Mouse (Mus musculus) layer of hippocampus, adult 9-10 months (tissue): ENCODE results near the gene Sfxn2.

ENCODE experiments used
- DNase-seq: peaks from one replicate; pipeline ENCODE4 v3.0.0; 2022; ENCODE audit warnings: low spot score

Gene Sfxn2

DNA sequence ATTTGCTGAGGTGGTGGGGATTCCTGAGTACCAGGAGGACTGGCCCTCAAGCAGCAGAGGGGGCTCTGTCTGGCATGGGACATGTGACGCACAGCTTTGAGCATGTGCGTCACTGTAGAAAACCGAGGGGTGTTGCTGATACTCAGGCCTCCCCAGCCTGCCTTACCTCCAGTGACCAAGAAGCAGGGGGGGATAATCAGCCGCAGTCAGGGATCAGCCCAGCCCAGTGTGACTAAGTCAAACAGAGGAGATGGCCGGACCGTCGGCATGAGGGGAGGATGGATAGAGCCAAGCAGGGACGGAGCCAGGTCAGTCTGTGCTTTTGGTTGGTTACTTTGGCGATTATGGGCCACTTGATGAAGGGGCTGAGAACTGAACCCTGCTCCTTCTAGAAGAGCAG lies 58.5 kb downstream of the Sfxn2 start:
- DNase-seq, result no peak

DNA sequence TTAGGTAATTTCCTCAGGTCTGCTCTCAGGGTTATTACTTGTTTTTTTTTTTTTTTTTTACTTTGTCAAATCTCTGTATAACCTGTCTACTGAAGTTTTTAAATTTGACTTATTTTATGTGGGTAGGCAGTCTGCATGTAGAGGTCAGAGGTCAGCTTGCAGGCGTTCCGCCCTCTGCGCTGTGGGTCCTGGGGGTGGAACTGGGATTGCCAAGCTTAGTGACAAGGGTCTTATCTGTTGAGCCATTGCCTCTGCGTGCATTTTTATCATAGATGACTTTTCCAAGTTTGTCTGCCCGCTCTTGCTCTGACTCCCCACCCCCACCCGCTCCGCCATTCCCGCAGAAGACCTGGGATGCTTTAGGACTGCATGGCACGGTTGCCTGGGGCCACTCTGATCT lies 62.6 kb downstream of the Sfxn2 start:
- DNase-seq, result no peak

DNA sequence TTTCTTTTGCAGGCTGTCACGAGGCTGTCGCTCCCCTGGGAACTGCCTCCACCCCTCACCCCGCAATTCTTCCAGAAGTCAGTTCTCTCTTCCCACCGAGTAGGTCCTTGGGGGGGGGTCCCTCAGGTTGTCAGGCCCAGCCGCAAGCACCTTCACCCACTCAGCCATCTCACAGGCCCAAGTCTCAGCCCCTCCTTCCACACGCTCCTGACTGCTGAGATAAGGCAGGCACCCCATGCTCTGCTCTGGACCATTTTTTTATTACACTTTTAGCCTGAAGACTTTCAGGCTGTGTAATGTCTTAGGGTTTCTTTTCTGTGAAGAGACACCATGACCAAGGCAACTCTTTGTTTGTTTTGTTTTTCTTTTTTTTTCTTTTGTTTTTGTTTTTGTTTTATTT lies 64.4 kb downstream of the Sfxn2 start:
- DNase-seq, result no peak

DNA sequence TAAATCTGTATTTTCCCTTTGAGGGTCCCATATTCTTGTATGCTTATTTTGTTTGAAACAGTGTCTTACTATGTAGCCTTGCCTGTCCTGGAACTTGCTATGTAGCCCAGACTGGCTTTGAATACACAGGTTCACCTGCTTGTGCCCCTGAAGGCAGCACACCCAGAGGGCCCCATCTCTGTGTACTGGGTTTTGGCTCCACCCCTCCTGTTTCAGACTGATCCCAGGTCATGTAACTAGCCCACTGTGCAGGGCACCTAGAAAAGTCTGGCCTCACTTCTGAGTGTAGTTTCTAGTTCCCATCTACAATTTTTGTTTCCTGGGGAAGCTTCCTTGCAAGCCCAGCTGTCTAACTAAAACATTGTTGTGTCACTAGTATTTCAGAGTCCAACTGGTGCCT lies 65.9 kb downstream of the Sfxn2 start:
- DNase-seq, result no peak

DNA sequence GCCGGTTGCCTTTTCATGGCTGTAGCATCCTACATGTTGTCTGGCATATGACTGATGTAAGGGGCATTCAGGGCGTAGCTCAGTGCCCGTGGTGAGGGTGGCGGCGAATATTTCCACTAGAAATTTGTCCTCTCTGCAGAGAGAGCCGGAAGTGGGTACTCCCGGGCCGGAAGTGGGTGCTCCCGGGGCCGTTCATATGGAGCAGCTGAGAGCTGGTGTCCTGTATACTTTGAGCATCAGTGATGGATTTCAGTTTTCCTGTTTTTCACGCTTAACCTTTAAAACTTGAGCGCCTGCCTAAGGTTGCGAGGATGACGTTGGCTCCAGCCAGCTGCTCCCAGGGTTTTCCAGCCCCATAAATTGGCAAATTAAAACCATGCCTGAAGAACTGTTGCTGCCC lies 66.3 kb downstream of the Sfxn2 start:
- DNase-seq, result no peak

DNA sequence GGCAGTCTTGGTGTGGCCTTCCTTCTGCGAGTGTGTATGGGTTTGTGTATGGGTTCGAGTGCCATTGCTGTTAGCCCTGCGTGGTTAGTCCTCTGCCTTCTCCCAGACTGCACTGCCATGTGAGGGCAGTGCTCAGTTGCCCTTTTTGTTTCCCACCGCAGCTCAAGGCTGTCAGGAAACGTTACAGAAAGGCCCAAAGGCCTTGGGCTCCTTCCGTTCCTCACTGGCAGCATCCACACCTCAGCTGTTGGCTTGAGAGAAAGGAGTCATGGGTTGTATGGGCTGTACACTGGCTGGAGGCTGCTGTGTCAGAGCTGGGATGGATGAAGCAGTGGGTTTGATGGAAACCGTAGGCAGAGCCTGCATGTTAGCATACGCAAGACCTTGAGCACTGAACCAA lies 67.6 kb downstream of the Sfxn2 start:
- DNase-seq, result no peak

DNA sequence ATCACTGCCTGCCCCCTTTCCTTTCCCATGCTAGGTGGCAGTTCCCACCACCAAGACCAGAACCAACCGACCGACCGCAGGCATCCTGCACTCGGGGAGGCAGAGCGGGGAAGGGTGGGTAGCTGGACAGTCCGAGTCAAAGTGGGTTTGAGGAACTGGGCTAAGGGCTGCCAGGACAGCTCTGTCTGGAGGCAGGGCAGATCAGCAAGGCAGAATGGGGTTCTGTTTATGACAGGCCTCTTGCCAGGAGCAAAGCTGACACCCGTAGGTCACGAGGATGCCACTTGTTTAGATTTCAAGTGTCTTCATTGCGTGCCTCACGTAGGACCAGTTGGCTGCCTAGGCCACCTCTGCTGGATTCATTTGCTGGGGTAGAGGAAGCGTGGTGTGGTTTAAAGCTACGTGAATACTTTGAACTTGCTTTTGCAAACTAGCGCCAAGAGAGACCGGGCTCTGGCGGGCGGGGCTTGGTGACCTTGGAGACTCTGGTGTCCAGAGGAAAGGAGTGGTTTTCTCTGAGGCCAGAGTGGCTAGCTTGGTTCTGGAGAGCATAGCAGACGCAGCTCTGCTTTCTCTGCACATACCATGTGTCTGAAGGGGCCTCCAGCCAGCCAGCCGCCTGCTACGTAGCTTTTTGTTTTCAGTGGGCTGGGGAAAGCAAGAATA lies 68.4 kb downstream of the Sfxn2 start:
- DNase-seq, result no peak

DNA sequence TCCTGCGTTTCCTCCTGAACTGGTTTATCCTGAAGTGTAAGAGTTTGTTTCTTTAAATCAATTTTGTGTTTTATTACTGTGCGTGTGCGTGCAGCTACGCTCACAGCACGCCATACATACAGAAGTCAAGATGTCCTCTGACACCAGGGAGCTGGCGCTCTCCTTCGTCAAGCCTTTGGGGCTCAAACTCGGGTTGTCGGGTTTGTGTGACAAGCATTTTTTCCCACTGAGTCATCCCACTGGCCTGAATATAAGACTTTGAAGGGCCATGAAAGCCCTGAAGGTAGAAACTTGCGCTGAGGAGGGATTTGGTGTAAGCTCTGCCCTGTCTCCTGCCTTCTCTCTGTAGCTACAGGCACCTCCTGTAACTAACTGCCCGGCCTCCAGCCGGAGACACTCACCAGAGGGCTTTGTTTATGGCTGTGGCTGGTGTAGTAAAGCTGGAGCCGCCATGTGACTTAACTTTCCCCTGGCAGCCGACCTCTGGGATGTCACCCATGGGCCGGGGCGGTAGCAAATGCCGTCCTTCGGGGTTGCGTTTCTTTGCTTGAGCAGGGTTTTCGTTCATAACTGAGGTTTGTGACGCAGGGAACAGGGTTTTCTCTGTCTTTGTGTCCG lies 69.1 kb downstream of the Sfxn2 start:
- DNase-seq, result no peak

DNA sequence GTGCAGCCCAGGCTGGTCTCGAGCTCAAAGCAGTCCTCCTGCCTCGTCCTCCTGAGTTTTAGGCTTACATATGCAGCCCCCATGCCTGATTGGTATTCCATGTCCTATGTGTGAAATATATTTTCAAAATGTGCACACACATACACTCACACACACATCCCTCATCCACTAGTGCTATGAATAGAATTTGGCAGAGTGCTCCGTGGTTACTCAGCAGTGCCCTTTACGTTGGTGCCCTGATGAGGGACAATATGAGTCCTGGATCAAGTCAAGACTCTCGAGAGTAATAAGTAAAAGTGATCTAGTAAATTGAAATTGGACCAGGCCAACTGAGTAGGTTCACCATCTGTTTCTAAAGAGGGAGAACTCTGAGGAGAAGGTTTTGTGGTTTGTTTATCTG lies 70.1 kb downstream of the Sfxn2 start:
- no peak for DNase-seq

DNA sequence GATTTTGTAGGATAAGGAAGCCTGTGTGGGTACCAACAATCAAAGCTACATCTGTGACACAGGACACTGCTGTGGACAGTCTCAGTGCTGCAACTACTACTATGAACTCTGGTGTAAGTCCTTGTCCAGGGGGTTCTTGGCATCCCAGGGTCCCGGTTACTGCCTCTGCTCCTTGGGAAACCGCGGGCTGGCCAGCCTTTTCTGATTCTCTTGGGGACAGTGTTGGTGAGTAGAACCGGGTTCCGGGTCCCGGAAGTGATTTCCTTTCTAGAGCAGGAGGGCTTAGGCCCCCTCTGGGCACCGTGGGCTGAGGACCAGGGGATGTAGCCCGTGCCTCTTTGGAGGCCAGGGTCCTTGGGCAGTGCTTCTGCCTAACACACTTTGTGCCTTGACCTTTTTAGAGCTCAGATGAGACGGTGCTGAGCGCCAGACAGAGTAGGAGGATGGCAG lies 71.2 kb downstream of the Sfxn2 start:
- no peak for DNase-seq

DNA sequence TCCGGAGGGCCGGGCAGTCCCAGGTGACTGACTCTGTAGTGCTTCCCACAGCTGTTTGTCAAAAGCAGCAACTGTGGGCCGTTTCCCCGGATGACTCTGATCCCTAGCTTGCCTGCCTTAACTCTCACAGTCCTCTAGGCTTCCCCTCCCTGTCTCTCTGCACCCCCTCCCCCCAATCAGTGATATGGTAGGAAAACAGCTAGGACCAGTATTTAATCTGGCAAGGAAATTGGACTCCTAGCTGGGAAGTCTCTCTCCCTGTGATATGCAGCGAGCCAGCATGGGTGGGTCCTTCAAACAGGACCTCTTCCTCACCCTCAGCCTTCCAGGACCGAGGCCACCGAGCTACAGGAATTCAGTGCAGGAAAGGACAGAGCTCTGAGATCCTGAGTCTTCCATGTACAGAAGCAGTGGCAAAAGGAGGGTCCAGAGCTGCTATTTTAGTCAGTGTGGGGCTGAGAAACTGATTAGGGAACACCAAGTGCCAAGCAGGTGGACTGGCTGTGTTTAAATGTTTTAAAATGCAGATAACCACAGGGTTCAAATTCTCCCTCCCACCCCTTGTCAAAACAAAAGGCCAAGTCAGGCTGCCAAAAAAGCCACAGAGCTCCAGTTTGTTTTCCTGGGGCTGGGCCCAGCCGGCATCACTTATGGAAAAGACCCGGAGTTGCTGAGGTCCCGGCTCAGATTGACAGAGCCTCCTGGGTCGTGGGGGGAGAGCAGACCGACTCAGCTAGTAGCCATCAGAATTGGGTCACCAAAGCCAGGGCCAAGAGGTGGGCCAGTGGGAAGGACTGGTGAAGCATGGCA lies 71.8 kb downstream of the Sfxn2 start:
- DNase-seq, result no peak

DNA sequence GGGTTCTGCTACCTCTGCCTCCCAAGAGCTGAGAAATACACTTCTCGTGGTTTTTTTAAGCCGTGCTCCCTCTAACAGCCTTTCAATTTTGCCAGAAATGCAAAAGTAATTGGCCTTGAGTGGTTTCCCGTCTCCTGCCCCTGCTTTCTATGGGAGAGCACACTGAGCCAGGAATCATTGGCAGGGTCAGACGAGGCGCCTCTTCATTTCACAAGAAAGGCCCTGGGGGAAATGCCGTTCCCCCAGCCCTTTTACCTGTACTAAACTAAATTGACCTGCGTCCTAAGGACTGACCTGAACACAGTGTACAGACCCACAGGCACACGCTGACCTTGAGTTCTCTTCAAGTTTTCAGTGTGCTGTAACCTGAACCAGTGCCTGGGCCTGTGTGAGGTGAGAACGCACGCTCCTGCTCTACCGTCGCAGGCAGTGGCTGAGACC lies 72.9 kb downstream of the Sfxn2 start:
- no peak for DNase-seq

DNA sequence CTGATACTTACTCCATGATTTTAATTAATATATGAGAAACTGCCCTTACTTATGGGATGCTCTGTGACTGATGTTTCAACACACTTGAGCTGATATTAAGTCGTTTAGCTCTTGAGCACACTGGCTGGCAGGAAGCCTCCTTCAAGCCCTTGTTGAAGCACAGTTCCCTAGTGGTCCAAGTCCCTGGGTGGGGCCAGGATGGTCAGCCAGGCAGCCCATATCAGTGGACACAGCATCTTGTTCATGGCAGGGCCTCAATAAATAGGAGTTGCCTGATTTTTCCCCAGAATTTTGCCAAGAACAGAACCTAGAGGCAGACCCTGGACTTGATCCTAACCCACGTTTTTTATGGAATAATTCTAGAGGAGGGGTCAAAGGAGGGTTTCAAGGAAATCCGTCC lies 74.1 kb downstream of the Sfxn2 start:
- DNase-seq, result no peak
